Mouse (Mus musculus) hematopoietic multipotent progenitor cell, adult 10-12 weeks (in vitro differentiated cells): Measurements from ENCODE around the gene Mrps14. TPM values are rescaled to one million over a fixed set of nuclear protein-coding genes. Genes with fewer than 3 reads are reported as not detected.

Source experiments
- polyA plus RNA-seq: library from polyadenylated mRNA; stranded (reverse); fragments of >175 nt; gene quantifications from 2 replicates; pipeline ENCODE4 v1.2.3, GENCODE M21; 2012; ENCODE audit warnings: low replicate concordance

The Mrps14 gene
- polyA plus RNA-seq = 2.8 and 3.4 TPM in 2 replicates

DNA sequence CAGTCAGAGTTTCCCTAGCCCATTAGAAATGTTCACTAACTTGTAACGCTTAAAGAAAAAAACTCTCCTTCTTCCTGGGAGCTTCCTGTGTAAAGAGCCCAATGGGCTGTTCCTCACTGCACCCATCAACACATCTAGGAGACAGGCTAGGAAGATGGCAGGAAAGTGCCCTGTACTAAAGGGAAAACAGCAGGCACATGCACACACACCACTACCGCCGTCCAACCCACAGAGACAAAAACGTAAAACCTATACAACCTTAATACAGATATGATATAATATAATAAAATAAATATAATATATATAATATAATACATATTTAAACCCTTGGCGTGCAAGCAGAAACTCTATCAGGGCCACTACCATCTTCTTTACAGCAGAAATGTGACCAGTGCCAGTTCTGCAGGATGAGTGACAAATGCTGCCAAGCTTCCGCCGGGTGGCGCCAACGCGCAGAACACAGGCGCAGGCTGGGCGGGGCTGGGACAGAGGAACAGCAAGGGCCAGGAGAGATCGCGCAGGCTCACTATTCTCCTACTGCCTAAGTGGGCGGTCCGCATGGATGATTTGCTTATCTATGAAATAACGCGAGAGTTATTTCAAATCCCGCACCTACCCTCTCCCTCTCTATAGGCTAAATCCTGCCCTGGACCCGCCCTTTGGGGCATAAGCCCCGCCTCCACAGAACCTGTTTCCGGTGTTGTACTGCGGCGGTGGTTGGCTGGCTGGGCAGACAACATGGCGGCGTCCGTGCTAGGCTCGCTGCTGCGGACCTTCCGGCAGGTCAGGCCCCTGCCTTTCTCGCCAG, at the start of gene Mrps14:
Gene Mrps14, plus strand, starts transcription at position 687 of the 808 bp plus-strand sequence.

GRCm38 (mm10) chr1:160153480-160153879, 41.5 kb upstream of the Mrps14 start, which contains the start of gene Tnn:
Tnn (minus strand) TSS chr1:160153580.

DNA sequence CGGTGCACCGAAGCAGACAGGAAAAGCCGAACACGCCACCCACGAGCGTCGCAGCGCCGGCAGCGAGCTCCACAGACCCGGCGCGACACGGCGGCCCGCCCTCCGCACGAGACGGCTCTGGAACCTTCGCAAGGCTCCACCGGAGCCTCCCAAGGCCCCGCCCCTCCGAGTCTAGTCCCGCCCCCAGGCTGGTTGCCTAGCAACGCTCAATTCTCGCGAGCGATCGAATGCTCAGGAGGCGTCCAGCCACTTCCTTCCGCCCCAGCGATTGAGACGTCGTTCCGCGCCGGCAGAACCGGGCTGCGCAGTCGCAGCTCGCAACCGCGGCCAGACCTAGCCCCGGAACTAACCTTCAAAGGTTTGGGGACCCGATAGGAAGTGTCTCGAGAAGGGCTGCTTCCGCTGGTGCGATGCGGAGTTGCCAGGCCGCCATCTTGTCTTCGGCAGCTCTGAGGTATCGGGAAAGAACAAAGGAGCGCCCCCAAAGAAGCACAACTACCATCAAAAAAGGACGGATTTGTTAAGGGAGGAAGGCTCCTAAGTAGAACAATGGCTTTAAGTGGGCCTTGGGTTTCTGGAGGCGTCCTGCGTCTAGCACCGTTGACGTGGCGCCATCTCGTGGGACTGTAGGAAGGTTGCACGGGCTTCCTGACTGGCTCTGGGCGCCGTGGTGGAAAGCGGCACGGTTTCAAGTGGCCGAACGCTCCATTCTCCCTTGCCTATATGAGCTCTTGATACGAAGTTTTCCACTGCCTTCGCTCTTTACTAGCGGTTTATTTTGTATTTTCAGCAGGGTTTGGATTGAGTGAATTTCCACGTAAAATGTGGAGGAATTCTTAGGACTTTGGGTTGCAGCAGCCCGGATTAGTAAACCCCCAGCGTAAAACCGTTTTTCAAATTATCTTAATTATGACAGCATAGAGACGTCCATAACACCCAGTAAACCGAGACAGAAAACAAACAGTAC, 18.0 kb downstream of the Mrps14 start, which contains the start of gene Cacybp:
Gene Cacybp, minus strand, starts transcription at position 173 of the 967 bp plus-strand sequence.

Other genes with a start within 250 kb of the Mrps14 start
- 40.1 and 47.9 TPM in 2 replicates for gene 4930523C07Rik, start 150.8 kb upstream of the Mrps14 start, polyA plus RNA-seq
- gene Tnn, start 41.6 kb upstream of the Mrps14 start, polyA plus RNA-seq = 0.03 TPM in 1 of 2 replicates, not detected in the other
- 32.2 and 33.9 TPM in 2 replicates for gene Cacybp, start 17.7 kb downstream of the Mrps14 start, polyA plus RNA-seq